Mouse (Mus musculus): ENCODE data around the gene Akna.

GRCm38 (mm10) chr4:63373404-63373803 is 29.8 kb downstream of the Akna start:
- no peak for TF ChIP-seq ZMIZ1 (IDR thresholded peaks at IDR 0.05; ENCODE audit: low read depth, low read length)
- TF ChIP-seq USF2 (IDR thresholded peaks at IDR 0.05; ENCODE audit: borderline replicate concordance in 1 of 2, insufficient read depth in 1 of 2, low read depth in 1 of 2, low read length in 2 of 2) = no peak
- TF ChIP-seq HCFC1 (IDR thresholded peaks at IDR 0.05; ENCODE audit: low read depth, low read length) = no peak
- no peak for TF ChIP-seq CTCF (IDR thresholded peaks at IDR 0.05 in 2 of 3, conservative IDR thresholded peaks at IDR 0.05 in 1 of 3; ENCODE audit: control insufficient read depth in 1 of 3, insufficient read depth in 1 of 3, low read depth in 2 of 3, low read length in 3 of 3, poor library complexity in 1 of 3, severe bottlenecking in 1 of 3)
- no peak for TF ChIP-seq BHLHE40 (IDR thresholded peaks at IDR 0.05; ENCODE audit: borderline replicate concordance, low read depth, low read length)

All from MEL (cell line).